Mouse (Mus musculus) kidney, adult 11 months (tissue): ENCODE results near the gene Pcolce2.

Experiments
- DNase-seq: peaks from one replicate; pipeline ENCODE4 v3.0.0; 2022

Gene Pcolce2

DNA sequence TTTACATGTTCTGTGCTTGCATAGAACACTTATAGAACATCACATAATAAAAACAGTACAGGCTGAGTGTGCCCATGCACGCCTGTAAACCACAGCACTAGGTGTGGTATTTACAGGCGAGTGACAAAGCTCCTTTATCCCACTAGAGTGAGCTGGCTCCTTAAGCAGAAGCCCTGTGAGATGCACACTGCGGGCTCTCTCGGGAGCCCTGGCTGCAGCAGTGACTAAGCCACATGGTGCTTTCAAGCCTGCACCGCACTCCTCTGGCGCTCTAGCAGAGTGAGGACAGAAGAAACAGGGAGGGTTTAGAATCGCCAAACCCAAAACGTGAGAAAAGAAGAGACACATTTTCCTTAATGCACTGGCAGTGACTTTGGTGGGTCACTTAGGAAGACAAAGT, 75.2 kb downstream of the Pcolce2 start:
- DNase-seq: no peak

DNA sequence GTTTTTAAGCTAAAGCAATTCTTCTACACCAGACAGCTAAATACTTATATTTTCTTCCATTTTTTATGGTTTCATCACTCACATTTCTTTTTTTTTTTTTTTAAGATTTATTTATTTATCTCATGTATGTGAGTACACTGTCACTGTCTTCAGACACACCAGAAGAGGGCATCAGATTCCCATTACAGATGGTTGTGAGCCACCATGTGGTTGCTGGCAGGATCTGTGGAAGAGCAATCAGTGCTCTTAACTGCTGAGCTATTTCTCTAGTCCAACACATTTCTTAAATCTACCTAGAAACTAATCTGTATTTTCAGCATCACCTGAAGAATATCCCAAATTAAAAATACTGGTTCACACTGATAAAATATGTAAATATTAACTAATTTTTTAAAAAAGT, 98.8 kb downstream of the Pcolce2 start:
- DNase-seq: no peak

DNA sequence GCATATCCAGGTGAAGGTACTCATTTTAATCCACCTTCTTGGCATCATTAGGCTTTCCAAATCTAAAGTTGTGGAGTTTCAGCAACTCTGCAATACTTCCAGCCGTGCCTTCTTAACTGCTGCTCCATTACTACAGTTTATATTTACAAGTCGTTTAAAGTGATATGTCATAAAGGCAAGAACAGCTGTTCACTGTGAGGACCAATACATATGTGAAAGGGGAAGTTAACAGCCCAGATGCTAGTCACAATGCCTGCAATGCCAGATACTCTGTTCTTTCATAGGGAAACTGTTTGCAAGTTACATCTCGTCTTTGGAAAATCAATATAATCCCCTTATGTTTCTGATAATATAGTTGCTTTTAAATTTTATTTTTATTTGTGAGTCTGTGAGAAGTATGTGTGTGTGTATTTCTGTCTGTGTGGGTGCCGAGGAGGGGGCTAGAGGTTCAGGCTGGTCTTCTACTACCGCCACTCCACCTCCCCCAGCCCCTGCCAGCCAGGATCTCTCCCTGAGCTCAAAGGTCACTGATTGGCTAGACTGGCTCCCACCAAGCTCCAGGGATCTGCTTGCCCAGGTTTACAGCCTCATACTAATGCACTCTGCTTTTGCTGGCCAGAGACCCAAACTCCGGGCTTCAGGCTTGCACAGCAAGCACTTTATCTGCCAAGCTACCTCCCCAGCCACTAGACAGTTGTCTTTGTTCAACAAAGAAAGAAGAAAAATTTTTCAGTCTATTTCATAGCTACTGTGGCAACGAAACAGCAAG, 107.6 kb downstream of the Pcolce2 start:
- DNase-seq: peak; percentile 36

DNA sequence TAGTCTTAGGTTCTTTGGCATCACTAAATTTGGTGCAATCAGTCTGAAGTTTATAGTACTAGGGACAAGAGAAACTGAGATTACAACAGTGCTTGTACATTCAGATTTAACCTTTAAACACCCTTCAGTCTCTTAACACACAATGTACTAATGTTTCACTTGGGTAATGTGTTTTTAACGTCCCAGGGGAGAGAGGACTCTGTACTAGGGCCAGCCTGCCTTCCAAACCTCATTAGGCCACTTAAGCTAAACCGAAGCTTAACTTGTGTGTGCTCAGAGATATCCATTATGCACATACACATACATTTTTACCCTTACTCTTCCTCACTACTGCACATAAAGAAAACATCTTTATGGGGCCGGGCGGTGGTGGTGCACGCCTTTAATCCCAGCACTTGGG, 109.9 kb downstream of the Pcolce2 start:
- peak; percentile 29 for DNase-seq
